Mouse (Mus musculus) intestine, embryonic 16.5 days (tissue): ENCODE results near the gene Acly. TPM values are rescaled to one million over a fixed set of nuclear protein-coding genes. Genes with fewer than 3 reads are reported as not detected.
A peak's percentile ranks its signal among the peaks of the same experiment; 100 is the strongest.

Source experiments
- ATAC-seq: fragments of 200-750 bp; cut with Nextera tagmentation; 2 replicates; pipeline ENCODE4 v1.8.0; 2017; ENCODE audit warnings: moderate TSS enrichment, moderate library complexity
- H3K27ac ChIP-seq: fragments of 300-500 bp; sonication (generic); 2 replicates; pipeline ENCODE4 v1.5.1; 2014; ENCODE audit warnings: mild to moderate bottlenecking, low read length
- H3K27me3 ChIP-seq: fragments of 300-500 bp; sonication (generic); replicated peaks from 2 replicates; pipeline ENCODE4 v1.6.1; 2014; ENCODE audit warnings: low read length, control low read depth, mixed read lengths; ENCODE audit not compliant: control insufficient read depth, insufficient read depth
- H3K36me3 ChIP-seq: fragments of 300-500 bp; sonication (generic); 2 replicates; pipeline ENCODE4 v1.6.1; 2014; ENCODE audit warnings: low read length, control low read depth; ENCODE audit not compliant: control insufficient read depth, insufficient read depth
- H3K4me1 ChIP-seq: fragments of 300-500 bp; sonication (generic); 2 replicates; pipeline ENCODE4 v1.6.1; 2014; ENCODE audit warnings: low read length, control low read depth, mixed read lengths; ENCODE audit not compliant: control insufficient read depth, insufficient read depth
- H3K4me2 ChIP-seq: fragments of 300-500 bp; sonication (generic); 2 replicates; pipeline ENCODE4 v1.6.1; 2014; ENCODE audit warnings: low read depth, low read length, control low read depth
- H3K4me3 ChIP-seq: fragments of 300-500 bp; sonication (generic); 2 replicates; pipeline ENCODE4 v1.5.1; 2014; ENCODE audit warnings: mild to moderate bottlenecking, low read length
- H3K9ac ChIP-seq: fragments of 300-500 bp; sonication (generic); 2 replicates; pipeline ENCODE4 v1.6.1; 2014; ENCODE audit warnings: low read depth, low read length
- H3K9me3 ChIP-seq: fragments of 300-500 bp; sonication (generic); 2 replicates; pipeline ENCODE4 v1.6.1; 2016; ENCODE audit warnings: low read length, control low read depth; ENCODE audit not compliant: control insufficient read depth
- WGBS: fragments of 180-500 bp; shearing (Covaris S2); extraction: QIAGEN DNeasy Blood & Tissue Kit; methylation state at CpG from one replicate; pipeline ENCODE4 v1.1.7; 2014; 5-methylcytosine and 5-hydroxymethylcytosine counted together
- polyA plus RNA-seq: library from polyadenylated mRNA; unstranded; fragments of >200 nt; fragmentation: Nextera tagmentation; extraction: Ambion mirVana; gene quantifications from 2 replicates; pipeline ENCODE4 v1.2.1, GENCODE M21; 2015

Acly gene
- polyA plus RNA-seq, 1 experiment from 2014 or later, result 132 TPM

- no peaks in the 10 kb centered on the region for H3K9me3 ChIP-seq
- no peak overlapping the region for H3K9ac ChIP-seq
- no peaks in the 10 kb centered on the region; the same call in 1 of the 2 replicates for H3K27me3 ChIP-seq
- no peak overlapping the region for H3K4me3 ChIP-seq
- no peak for ATAC-seq
- WGBS, result 88% methylated on average over 8 of the region's 8 CpGs
- H3K4me2 ChIP-seq, result no peak overlapping the region
- H3K36me3 ChIP-seq, result no peaks in the 10 kb centered on the region
- peaks cover 8% of the 10 kb centered on the region for H3K4me1 ChIP-seq
- H3K27ac ChIP-seq, result no peak overlapping the region
Observed at GRCm38 (mm10) chr11:100568692-100569091, 40.9 kb upstream of the Acly start.

- WGBS, result 46% methylated on average over 9 of the region's 9 CpGs
- ATAC-seq, result no peak
- H3K4me1 ChIP-seq, result peaks cover 8% of the 10 kb centered on the region
- H3K4me2 ChIP-seq, result no peak overlapping the region
- H3K27ac ChIP-seq, result no peak overlapping the region
- H3K27me3 ChIP-seq, result no peaks in the 10 kb centered on the region; the same call in 1 of the 2 replicates
- no peak overlapping the region for H3K9ac ChIP-seq
- no peaks in the 10 kb centered on the region for H3K9me3 ChIP-seq
- no peaks in the 10 kb centered on the region for H3K36me3 ChIP-seq
- no peak overlapping the region for H3K4me3 ChIP-seq
Observed at GRCm38 (mm10) chr11:100567815-100568245, 40.0 kb upstream of the Acly start.

DNA sequence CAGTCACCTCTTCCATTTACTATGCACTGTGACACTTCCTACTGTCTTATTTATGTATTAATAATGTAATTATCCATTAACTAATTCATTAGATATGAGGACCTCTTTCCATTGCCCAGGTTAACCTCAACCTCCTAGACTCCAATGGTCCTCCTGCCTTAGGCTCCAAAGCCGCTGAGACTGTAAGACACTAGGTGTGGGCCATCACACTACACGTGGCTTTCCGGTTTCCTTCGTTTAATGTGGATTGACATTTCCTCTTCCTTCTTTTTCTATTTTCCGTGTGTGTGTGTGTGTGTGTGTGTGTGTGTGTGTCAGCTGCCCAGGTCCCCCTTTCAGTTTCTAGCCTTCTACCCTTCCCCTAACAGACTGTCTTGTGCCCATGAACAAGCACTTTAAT is 39.4 kb upstream of the Acly start:
- H3K4me1 ChIP-seq, result peaks cover 8% of the 10 kb centered on the region
- H3K27me3 ChIP-seq, result no peaks in the 10 kb centered on the region; the same call in 1 of the 2 replicates
- WGBS, result 78% methylated on average over 5 of the region's 5 CpGs
- no peak overlapping the region for H3K4me2 ChIP-seq
- no peak overlapping the region for H3K4me3 ChIP-seq
- ATAC-seq, result no peak
- no peak overlapping the region for H3K9ac ChIP-seq
- H3K27ac ChIP-seq, result no peak overlapping the region
- H3K36me3 ChIP-seq, result no peaks in the 10 kb centered on the region
- H3K9me3 ChIP-seq, result no peaks in the 10 kb centered on the region

GRCm38 (mm10) chr11:100564703-100565102 is 36.9 kb upstream of the Acly start:
- Histone ChIP-seq H3K4me3 (no peak overlapping the region), H3K27me3 (no peaks in the 10 kb centered on the region), H3K9me3 (no peaks in the 10 kb centered on the region), H3K9ac (no peak overlapping the region), H3K36me3 (no peaks in the 10 kb centered on the region), H3K4me1 (no peaks in the 10 kb centered on the region), H3K4me2 (no peak overlapping the region), H3K27ac (no peak overlapping the region)
- WGBS, result 86% methylated on average over 6 of the region's 6 CpGs
- no peak for ATAC-seq

GRCm38 (mm10) chr11:100564297-100564696 is 36.5 kb upstream of the Acly start:
- no peak overlapping the region for H3K27ac ChIP-seq
- no peaks in the 10 kb centered on the region for H3K27me3 ChIP-seq
- ATAC-seq, result no peak
- no peak overlapping the region for H3K4me2 ChIP-seq
- no peak overlapping the region for H3K4me3 ChIP-seq
- no peaks in the 10 kb centered on the region for H3K4me1 ChIP-seq
- 59% methylated on average over 15 of the region's 15 CpGs for WGBS
- no peaks in the 10 kb centered on the region for H3K9me3 ChIP-seq
- H3K36me3 ChIP-seq, result no peaks in the 10 kb centered on the region
- H3K9ac ChIP-seq, result no peak overlapping the region

GRCm38 (mm10) chr11:100561748-100562147 is 33.9 kb upstream of the Acly start:
- ATAC-seq, result no peak
- no peaks in the 10 kb centered on the region for H3K4me1 ChIP-seq
- WGBS, result 70% methylated on average over 5 of the region's 5 CpGs
- H3K27ac ChIP-seq, result no peak overlapping the region
- H3K4me3 ChIP-seq, result no peak overlapping the region
- H3K36me3 ChIP-seq, result no peaks in the 10 kb centered on the region
- H3K27me3 ChIP-seq, result no peaks in the 10 kb centered on the region
- H3K4me2 ChIP-seq, result no peak overlapping the region
- H3K9me3 ChIP-seq, result no peaks in the 10 kb centered on the region
- H3K9ac ChIP-seq, result no peak overlapping the region

DNA sequence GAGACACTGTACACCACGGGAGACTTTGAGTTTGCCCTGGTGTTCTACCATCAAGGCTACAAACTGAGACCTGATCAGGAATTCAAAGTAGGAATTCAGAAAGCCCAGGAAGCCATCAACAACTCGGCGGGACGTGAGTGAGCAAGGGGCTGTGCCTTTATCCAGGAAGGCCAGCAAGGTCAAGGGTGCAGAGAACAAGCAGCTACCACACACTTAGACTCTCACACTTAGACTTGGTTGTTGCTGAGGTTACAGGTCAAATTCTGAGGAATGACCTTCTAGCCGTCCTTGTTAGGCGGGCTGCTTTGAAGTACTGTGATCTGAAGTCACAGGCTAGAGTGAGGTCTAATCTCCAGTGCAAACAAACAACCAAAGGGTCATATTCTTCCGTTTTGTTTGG is 31.7 kb upstream of the Acly start:
- Histone ChIP-seq H3K4me1 (no peaks in the 10 kb centered on the region), H3K36me3 (no peaks in the 10 kb centered on the region), H3K9me3 (no peaks in the 10 kb centered on the region), H3K4me3 (no peak overlapping the region), H3K27me3 (no peaks in the 10 kb centered on the region), H3K9ac (no peak overlapping the region), H3K27ac (no peak overlapping the region), H3K4me2 (no peak overlapping the region)
- 46% methylated on average over 7 of the region's 7 CpGs for WGBS
- ATAC-seq, result no peak

GRCm38 (mm10) chr11:100557563-100557962 is 29.8 kb upstream of the Acly start:
- Histone ChIP-seq H3K9me3 (no peaks in the 10 kb centered on the region), H3K4me1 (no peaks in the 10 kb centered on the region), H3K27ac (no peak overlapping the region), H3K4me2 (no peak overlapping the region), H3K4me3 (no peak overlapping the region), H3K27me3 (no peaks in the 10 kb centered on the region), H3K9ac (no peak overlapping the region), H3K36me3 (no peaks in the 10 kb centered on the region)
- WGBS, result 73% methylated on average over 3 of the region's 3 CpGs
- ATAC-seq, result no peak

- Histone ChIP-seq H3K9ac (peak overlapping the region; percentile 58; the same call in 1 of the 2 replicates), H3K36me3 (no peaks in the 10 kb centered on the region), H3K4me2 (peak overlapping the region; percentile 45), H3K27ac (no peak overlapping the region), H3K4me1 (no peaks in the 10 kb centered on the region), H3K27me3 (no peaks in the 10 kb centered on the region), H3K4me3 (peak overlapping the region; percentile 29), H3K9me3 (no peaks in the 10 kb centered on the region)
- 22% methylated on average over 11 of the region's 11 CpGs for WGBS
- ATAC-seq, result peak; percentile 74
Observed at GRCm38 (mm10) chr11:100555583-100555982, 27.8 kb upstream of the Acly start.

GRCm38 (mm10) chr11:100552842-100553241 is 25.0 kb upstream of the Acly start:
- H3K9ac ChIP-seq, result no peak overlapping the region
- no peak for ATAC-seq
- no peaks in the 10 kb centered on the region for H3K36me3 ChIP-seq
- no peaks in the 10 kb centered on the region for H3K4me1 ChIP-seq
- H3K27ac ChIP-seq, result no peak overlapping the region
- H3K27me3 ChIP-seq, result no peaks in the 10 kb centered on the region
- WGBS, result 83% methylated on average over 4 of the region's 4 CpGs
- H3K9me3 ChIP-seq, result no peaks in the 10 kb centered on the region
- H3K4me2 ChIP-seq, result no peak overlapping the region
- no peak overlapping the region for H3K4me3 ChIP-seq
